Mouse (Mus musculus) layer of hippocampus, adult 18-20 months (tissue): ENCODE data around the gene Kctd15. TPM values are rescaled to one million over a fixed set of nuclear protein-coding genes. Genes with fewer than 3 reads are reported as not detected.

Experiments used
- DNase-seq, 2 experiments: peaks; one replicate each; pipeline ENCODE4 v3.0.0; 2022; ENCODE audit warnings: low spot score in 2 of 2
- long read RNA-seq: library from polyadenylated mRNA; stranded (forward); transcript quantifications from one replicate; pipeline ENCODE4 v2.0.0, GENCODE M21; 2021
- total RNA-seq, 2 experiments: library from RNA; stranded (reverse); gene quantifications; 2 replicates each; pipeline ENCODE4 v1.2.3; 2021

The Kctd15 gene
- total RNA-seq = 10 to 100 TPM; 12.3 to 15.1 TPM
- long read RNA-seq, partial matches to known transcripts = 0 of 2 reads
- long read RNA-seq, other reads (novel, unspliced or antisense) = 0 of 2 reads

- DNase-seq = no peak
Observed at GRCm38 (mm10) chr7:34656632-34657031, at the start of gene Kctd15. Kctd15 (minus strand) TSS chr7:34656732.

- DNase-seq = peak in 1 of 2 experiments; percentile 31
Observed at GRCm38 (mm10) chr7:34704401-34704800, 47.9 kb upstream of the Kctd15 start.

- DNase-seq = no peak
Observed at GRCm38 (mm10) chr7:34703437-34703836, 46.9 kb upstream of the Kctd15 start.

GRCm38 (mm10) chr7:34702718-34703351 is 46.3 kb upstream of the Kctd15 start:
- peak in 1 of 2 experiments; percentile 47 for DNase-seq

- no peak for DNase-seq
Observed at GRCm38 (mm10) chr7:34699888-34700287, 43.4 kb upstream of the Kctd15 start.

GRCm38 (mm10) chr7:34698221-34698620 is 41.7 kb upstream of the Kctd15 start:
- no peak for DNase-seq

- DNase-seq = no peak
Observed at GRCm38 (mm10) chr7:34696086-34696485, 39.6 kb upstream of the Kctd15 start.

- DNase-seq = no peak
Observed at GRCm38 (mm10) chr7:34694898-34695297, 38.4 kb upstream of the Kctd15 start.

GRCm38 (mm10) chr7:34693916-34694315 is 37.4 kb upstream of the Kctd15 start:
- DNase-seq = no peak

- DNase-seq = no peak
Observed at GRCm38 (mm10) chr7:34693072-34693471, 36.5 kb upstream of the Kctd15 start.

- DNase-seq = no peak
Observed at GRCm38 (mm10) chr7:34690111-34690510, 33.6 kb upstream of the Kctd15 start.

GRCm38 (mm10) chr7:34689028-34689427 is 32.5 kb upstream of the Kctd15 start:
- DNase-seq = no peak

GRCm38 (mm10) chr7:34685801-34686200 is 29.3 kb upstream of the Kctd15 start:
- no peak for DNase-seq

- no peak for DNase-seq
Observed at GRCm38 (mm10) chr7:34685176-34685575, 28.6 kb upstream of the Kctd15 start.

GRCm38 (mm10) chr7:34680771-34681421 is 24.4 kb upstream of the Kctd15 start:
- DNase-seq = peak in 1 of 2 experiments; percentile 32

- DNase-seq = no peak
Observed at GRCm38 (mm10) chr7:34679886-34680285, 23.4 kb upstream of the Kctd15 start.

GRCm38 (mm10) chr7:34675831-34676514 is 19.4 kb upstream of the Kctd15 start:
- DNase-seq = peak; percentile 66 to 89

- no peak for DNase-seq
Observed at GRCm38 (mm10) chr7:34675120-34675790, 18.7 kb upstream of the Kctd15 start.

- no peak for DNase-seq
Observed at GRCm38 (mm10) chr7:34672916-34673315, 16.4 kb upstream of the Kctd15 start.

- peak; percentile 84 to 95 for DNase-seq
Observed at GRCm38 (mm10) chr7:34671911-34672310, 15.4 kb upstream of the Kctd15 start.

- no peak for DNase-seq
Observed at GRCm38 (mm10) chr7:34670778-34671177, 14.2 kb upstream of the Kctd15 start.

GRCm38 (mm10) chr7:34669336-34669735 is 12.8 kb upstream of the Kctd15 start:
- no peak for DNase-seq
